Mouse (Mus musculus) forebrain, embryonic 11.5 days (tissue): ENCODE measurements around the gene Tmsb15l. TPM values are rescaled to one million over a fixed set of nuclear protein-coding genes. Genes with fewer than 3 reads are reported as not detected.

Experiments
- ATAC-seq: fragments of 200-750 bp; cut with Nextera tagmentation; replicated peaks from 2 replicates; pipeline ENCODE4 v1.8.0; 2017; ENCODE audit warnings: moderate TSS enrichment; ENCODE audit not compliant: low FRiP score
- DNase-seq: peaks from one replicate; pipeline ENCODE4 v3.0.0-alpha.2; 2017; ENCODE audit warnings: low spot score
- H3K27ac ChIP-seq: fragments of 300-500 bp; sonication (generic); 2 replicates; pipeline ENCODE4 v1.5.1; 2014; ENCODE audit warnings: low read depth, low read length
- H3K27me3 ChIP-seq: fragments of 300-500 bp; sonication (generic); 2 replicates; pipeline ENCODE4 v1.6.1; 2014; ENCODE audit warnings: mild to moderate bottlenecking, low read length, mixed read lengths; ENCODE audit not compliant: control insufficient read depth, insufficient read depth
- H3K36me3 ChIP-seq: fragments of 300-500 bp; sonication (generic); 2 replicates; pipeline ENCODE4 v1.6.1; 2014; ENCODE audit warnings: mild to moderate bottlenecking, low read length, moderate library complexity, mixed read lengths; ENCODE audit not compliant: control insufficient read depth, insufficient read depth
- H3K4me1 ChIP-seq: fragments of 300-500 bp; sonication (generic); replicated peaks from 2 replicates; pipeline ENCODE4 v1.6.1; 2014; ENCODE audit warnings: low read length, mixed read lengths; ENCODE audit not compliant: control insufficient read depth, insufficient read depth
- H3K4me2 ChIP-seq: fragments of 300-500 bp; sonication (generic); 2 replicates; pipeline ENCODE4 v1.6.1; 2014; ENCODE audit warnings: low read depth, mild to moderate bottlenecking, low read length, moderate library complexity, mixed read lengths; ENCODE audit not compliant: severe bottlenecking
- H3K4me3 ChIP-seq: fragments of 300-500 bp; sonication (generic); 2 replicates; pipeline ENCODE4 v1.5.1; 2014; ENCODE audit warnings: low read depth, low read length
- H3K9ac ChIP-seq: fragments of 300-500 bp; sonication (generic); 2 replicates; pipeline ENCODE4 v1.6.1; 2014; ENCODE audit warnings: low read length
- H3K9me3 ChIP-seq: fragments of 300-500 bp; sonication (generic); 2 replicates; pipeline ENCODE4 v1.6.1; 2016; ENCODE audit warnings: low read length, mixed read lengths; ENCODE audit not compliant: control insufficient read depth
- polyA plus RNA-seq: library from polyadenylated mRNA; unstranded; fragments of >200 nt; fragmentation: Nextera tagmentation; extraction: Ambion mirVana; gene quantifications from 2 replicates; pipeline ENCODE4 v1.2.1, GENCODE M21; 2014

Gene Tmsb15l
- polyA plus RNA-seq, 1 experiment from 2014 or later: 7.0 TPM

DNA sequence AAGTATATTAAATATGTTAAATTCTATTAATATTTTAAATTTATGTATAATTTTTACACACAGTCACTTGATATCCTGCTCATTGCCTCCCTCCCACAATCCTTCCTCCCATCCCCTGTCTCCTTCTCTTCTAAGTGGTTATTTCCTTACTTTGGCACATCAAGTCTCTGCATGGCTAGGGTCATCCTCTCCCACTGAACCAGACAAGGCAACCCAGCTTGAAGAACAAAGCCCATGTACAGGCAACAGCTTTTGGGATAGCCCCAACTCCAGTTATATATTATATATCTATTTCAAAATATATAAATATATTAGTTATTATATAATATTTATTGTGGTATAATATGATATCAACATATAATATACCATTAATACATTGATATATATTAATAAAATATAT, 50.8 kb downstream of the Tmsb15l start:
- no peak overlapping the region for H3K9ac ChIP-seq
- no peaks in the 10 kb centered on the region; the same call in 1 of the 2 replicates for H3K9me3 ChIP-seq
- DNase-seq (no peak), ATAC-seq (no peak)
- H3K4me2 ChIP-seq: no peak overlapping the region
- H3K27me3 ChIP-seq: no peaks in the 10 kb centered on the region
- H3K27ac ChIP-seq: no peak overlapping the region
- H3K36me3 ChIP-seq: no peaks in the 10 kb centered on the region
- no peaks in the 10 kb centered on the region for H3K4me1 ChIP-seq
- H3K4me3 ChIP-seq: no peak overlapping the region

Other genes starting within 250 kb of the Tmsb15l start
- gene Morf4l2, start 233.2 kb downstream of the Tmsb15l start, polyA plus RNA-seq: 550 and 558 TPM in 2 replicates
- gene Glra4, start 196.7 kb downstream of the Tmsb15l start, polyA plus RNA-seq: not detected in 2 replicates
- gene Plp1, start 154.2 kb downstream of the Tmsb15l start, polyA plus RNA-seq: 6.8 and 7.4 TPM in 2 replicates
- gene Rab9b, start 108.1 kb downstream of the Tmsb15l start, polyA plus RNA-seq: 2.1 and 2.4 TPM in 2 replicates
- gene H2bfm, start 49.5 kb downstream of the Tmsb15l start, polyA plus RNA-seq: not detected in 2 replicates
- 49.6 and 58.7 TPM in 2 replicates for gene Tmsb15b2, start 1.4 kb downstream of the Tmsb15l start, polyA plus RNA-seq
- gene Tmsb15b1, start within 50 bp of the Tmsb15l start, polyA plus RNA-seq: 20.9 and 25.3 TPM in 2 replicates
- gene Zcchc18, start 16.3 kb upstream of the Tmsb15l start, polyA plus RNA-seq: 94.4 and 99.1 TPM in 2 replicates
- 13.7 and 14.6 TPM in 2 replicates for gene Slc25a53, start 61.4 kb upstream of the Tmsb15l start, polyA plus RNA-seq
- gene Fam199x, start 72.7 kb upstream of the Tmsb15l start, polyA plus RNA-seq: 14.6 and 17.1 TPM in 2 replicates
- not detected in 2 replicates for gene Esx1, start 145.2 kb upstream of the Tmsb15l start, polyA plus RNA-seq